Mouse (Mus musculus) liver, embryonic 18 days (tissue): ENCODE measurements around the gene Slc35b3. TPM values are rescaled to one million over a fixed set of nuclear protein-coding genes. Genes with fewer than 3 reads are reported as not detected.

Experiments used
- polyA plus RNA-seq: library from polyadenylated mRNA; depleted of rRNA; stranded (reverse); fragments of >200 nt; gene quantifications from 2 replicates; pipeline ENCODE4 v1.2.3, GENCODE M21; 2012; rRNA removed

Gene Slc35b3
- 14.9 and 16.4 TPM in 2 replicates for polyA plus RNA-seq

DNA sequence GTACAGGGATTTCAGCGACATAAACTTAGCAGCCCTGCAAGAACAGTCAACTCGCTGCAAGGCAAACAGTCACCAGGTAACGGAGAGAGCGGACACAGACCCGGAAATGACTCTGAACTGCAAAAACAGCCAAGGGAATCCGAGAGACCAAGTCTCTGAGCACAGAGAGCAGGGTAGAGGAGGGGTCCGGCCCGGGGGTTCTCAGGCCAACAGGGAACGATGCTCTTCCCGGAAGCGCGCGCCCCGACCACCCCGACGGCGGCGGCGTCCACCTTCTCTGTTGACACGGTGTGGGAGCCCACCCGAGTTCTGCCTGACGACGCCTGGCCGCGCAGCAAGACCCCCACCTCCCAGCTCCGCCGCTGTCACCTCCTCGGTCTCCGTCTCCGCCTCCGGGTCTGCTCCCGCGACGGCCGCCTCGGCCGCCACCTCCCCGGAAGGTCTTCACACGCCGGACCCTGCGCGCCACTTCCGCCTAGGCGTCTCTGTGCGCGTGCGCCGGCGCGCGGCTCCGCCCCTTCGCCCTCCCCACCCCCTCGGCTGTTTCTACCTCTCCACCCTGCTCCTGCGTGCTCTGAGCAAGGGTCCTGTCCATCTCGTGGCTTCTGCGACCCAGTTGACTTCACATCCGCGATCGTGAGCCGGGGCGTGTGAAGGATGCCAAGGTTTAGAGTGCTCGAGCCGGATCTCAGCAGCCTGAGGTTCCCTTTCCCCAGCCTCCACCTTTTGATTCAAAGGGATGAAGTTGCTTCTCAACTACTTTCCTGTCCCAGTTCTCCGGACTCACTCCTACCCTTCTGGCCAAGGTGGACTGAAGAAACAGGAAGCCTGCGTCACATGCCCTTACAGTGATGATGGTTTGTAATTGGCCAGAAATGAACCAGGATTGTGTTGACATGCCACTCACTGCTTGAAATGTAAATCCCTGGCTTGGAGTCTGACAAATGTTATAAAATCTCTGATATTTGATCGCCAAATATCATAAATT is at the start of gene Slc35b3:
TSS of gene Slc35b3 (minus strand) at position 813 of the 988 bp plus-strand sequence.

